Mouse (Mus musculus) ES-E14 (cell line): ENCODE measurements at regions not wholly inside any gene's neighbourhood (a gene's known extent, or its start where the extent isn't known, plus 50 kb on each side); places are given as distances from the start of the nearest gene placed in this dataset.

Experiments
- CHD2 ChIP-seq: IDR thresholded peaks from 2 replicates; pipeline ENCODE4 v1.6.1; 2014; ENCODE audit warnings: mild to moderate bottlenecking, low read depth, low read length, inconsistent platforms
- HCFC1 ChIP-seq: IDR thresholded peaks from 2 replicates; pipeline ENCODE4 v1.6.1; 2012; ENCODE audit warnings: low read length, inconsistent platforms, borderline replicate concordance; ENCODE audit not compliant: insufficient read depth
- MAFK ChIP-seq: IDR thresholded peaks from 2 replicates; pipeline ENCODE4 v1.6.1; 2014; ENCODE audit warnings: mild to moderate bottlenecking, low read depth, low read length, inconsistent platforms; ENCODE audit not compliant: insufficient read depth
- ZC3H11A ChIP-seq: IDR thresholded peaks from 2 replicates; pipeline ENCODE4 v1.6.1; 2012; ENCODE audit warnings: low read depth, mild to moderate bottlenecking, inconsistent platforms, low read length, borderline replicate concordance
- ZNF384 ChIP-seq: IDR thresholded peaks from 2 replicates; pipeline ENCODE4 v1.6.1; 2012; ENCODE audit warnings: low read depth, low read length, inconsistent platforms

GRCm38 (mm10) chr3:149683561-149683960 is 693.2 kb upstream of the Adgrl2 start:
- no peak for TF ChIP-seq HCFC1
- TF ChIP-seq ZNF384, result no peak
- TF ChIP-seq MAFK, result no peak
- no peak for TF ChIP-seq CHD2
- no peak for TF ChIP-seq ZC3H11A
